Mouse (Mus musculus) heart, adult 8-10 months (tissue): ENCODE data around the gene Gm49396. TPM values are rescaled to one million over a fixed set of nuclear protein-coding genes. Genes with fewer than 3 reads are reported as not detected.

Experiments used
- DNase-seq: peaks from one replicate; pipeline ENCODE4 v3.0.0; 2022; ENCODE audit warnings: low spot score
- total RNA-seq, 4 experiments: library from RNA; stranded (reverse); gene quantifications; 2 replicates each; pipeline ENCODE4 v1.2.4; 2022

Gm49396 gene
- 1 to 10 TPM in 2 of 4 experiments, under 1 TPM in 2; 0.80 to 1.6 (median 1.2) TPM for total RNA-seq

DNA sequence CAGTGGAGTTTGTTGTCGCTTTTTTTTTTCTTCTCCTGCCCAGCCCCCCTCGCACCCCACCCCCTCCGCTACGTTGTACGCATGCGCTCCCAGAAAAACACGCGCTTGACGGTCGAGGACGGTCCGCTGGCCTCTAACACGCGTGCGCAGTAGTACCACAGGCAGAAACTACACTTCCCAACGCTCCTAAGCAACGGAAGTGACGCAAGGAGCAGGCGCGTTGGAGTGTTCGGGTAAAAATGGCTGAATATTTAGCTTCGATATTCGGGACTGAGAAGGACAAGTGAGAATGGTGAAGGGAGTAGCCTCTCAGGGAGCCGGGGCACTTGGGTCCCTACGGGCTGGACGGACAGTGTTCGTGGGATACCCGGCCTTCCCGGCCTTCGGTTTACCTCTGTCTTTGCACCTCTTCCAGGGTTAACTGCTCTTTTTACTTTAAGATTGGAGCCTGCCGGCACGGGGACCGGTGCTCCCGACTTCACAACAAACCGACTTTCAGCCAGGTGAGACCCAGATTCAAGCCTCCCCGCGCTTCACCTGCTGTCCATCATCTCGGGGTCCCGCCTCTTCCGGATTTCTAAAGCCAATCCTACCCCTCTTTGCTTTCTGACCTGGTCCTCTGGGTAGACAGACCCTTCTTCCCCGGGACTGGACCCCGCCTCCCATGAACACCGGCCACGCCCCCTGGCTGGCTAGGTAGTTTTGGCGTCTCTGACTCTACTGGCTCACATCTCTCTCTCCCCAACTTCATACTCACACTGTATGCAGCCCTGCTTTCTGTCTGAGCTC lies at the start of gene Gm49396, which contains the start of the genes U2af1l4 and Psenen:
TSS of gene Gm49396 (plus strand) at position 228 of the 789 bp plus-strand sequence.
TSS of gene U2af1l4 (plus strand) at position 185 of the 789 bp plus-strand sequence.
TSS of gene Psenen (minus strand) at position 511 of the 789 bp plus-strand sequence.
- DNase-seq = peak; percentile 97

DNA sequence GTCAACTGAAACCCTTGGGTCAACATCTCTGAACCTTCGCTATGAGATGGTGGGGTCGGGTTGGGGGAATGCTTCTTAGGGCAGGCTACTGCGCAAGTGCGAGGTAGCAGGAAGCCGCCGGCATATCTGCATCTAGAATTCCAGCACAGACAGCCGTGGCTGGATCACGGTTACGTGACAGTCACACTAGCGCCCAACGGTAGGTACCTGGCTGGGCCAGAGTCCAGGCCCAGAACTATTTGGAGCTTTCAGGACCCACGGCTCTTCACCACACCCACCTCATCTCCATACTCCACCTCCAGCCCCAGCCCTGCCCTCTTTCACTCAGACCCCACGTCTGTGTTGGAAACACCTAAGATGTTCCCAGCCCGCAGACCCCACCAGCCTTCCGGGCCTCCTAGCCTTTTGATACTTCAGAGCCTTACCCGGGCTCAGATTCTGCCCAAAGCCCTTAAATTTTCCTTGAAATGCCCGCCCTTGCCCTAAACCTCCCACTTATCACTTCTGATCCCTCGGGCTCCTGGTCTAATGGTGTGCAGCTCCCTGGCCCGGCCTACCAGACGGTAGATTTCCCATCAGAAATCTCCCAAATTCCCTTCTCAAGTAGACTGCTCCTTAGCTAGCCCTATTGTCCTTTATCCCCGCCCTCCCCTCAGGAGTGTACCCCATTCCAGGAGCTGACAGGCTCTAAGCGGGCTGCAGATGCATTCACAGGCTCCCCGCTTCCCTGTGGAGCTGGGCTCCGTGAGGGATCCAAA lies 48.0 kb upstream of the Gm49396 start:
- no peak for DNase-seq

DNA sequence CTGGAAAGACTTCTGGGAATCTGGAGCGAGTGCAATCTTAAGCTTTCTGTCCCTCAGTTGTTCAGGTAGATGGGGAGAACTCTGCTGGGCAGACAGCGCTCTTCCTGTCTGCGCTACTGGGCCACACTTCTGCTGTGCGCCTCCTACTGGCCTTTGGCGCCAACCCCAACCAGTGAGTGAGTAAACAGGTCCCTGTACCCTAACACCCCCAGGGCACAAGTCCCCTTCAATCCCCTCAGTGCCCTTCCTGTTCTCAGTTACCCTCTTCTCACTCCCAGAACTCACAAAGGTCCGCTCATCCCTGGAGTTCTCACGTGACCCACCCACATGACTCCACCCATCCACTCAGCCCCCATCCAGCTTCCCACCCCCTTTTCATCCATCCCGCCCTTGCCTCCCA lies 44.8 kb upstream of the Gm49396 start:
- no peak for DNase-seq

DNA sequence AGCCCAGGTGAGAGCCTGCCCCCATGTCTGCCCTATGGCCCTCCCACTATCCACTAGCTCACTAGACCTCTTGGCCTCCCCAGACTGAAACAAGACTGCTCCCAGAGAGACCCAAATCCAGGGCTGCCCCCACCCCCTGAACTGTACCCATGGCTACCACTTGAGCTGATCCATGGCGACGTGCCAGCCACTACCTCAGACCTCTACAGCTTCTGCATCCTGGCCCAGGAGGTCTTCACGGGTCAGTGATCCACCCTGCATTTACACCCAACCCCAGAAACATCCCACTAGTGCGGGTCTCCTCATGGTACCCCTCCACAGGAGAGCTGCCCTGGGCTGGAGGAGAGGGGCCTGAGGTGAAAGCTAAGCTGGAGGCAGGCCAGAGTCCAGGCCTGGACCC lies 42.7 kb upstream of the Gm49396 start:
- no peak for DNase-seq

DNA sequence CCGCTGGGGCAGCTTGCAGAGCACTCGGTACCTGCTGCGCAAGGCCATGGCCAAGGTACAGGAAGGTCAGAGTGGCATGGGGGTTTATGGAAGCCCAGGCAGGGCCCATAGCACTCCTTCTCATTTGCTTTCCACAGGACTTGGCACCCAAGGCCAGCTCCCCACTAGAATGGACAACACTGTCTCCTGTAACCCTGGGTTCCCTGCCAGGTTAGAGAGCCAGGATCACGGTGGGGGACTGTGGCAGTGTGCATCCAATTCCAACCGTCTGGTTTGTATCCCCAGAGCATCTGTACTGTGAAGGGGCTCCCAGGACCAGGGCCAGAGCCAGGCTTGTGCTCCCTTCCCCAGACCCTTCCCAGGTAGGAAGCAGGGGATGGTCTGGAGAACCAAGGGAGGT lies 42.3 kb upstream of the Gm49396 start:
- DNase-seq = no peak

DNA sequence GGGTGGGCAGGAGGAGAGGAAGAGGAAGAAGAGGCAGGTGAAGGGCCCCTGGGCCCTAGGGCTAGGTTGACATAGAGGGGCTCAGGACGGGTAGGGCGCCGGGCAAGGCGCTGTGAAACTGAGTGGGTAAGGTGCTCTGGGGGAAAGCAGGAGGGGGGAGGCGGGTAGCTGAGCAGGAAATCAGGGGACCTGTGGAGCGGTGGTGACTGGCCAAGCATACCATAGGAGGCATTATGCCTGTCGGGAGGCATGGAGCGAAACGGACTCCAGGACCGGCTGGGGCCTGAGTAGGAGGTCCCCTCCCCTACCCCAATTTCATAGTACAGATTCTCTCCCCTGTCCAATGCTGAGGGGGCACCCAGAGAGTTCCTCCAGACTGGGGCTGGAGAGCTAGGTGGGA lies 40.3 kb upstream of the Gm49396 start:
- no peak for DNase-seq

DNA sequence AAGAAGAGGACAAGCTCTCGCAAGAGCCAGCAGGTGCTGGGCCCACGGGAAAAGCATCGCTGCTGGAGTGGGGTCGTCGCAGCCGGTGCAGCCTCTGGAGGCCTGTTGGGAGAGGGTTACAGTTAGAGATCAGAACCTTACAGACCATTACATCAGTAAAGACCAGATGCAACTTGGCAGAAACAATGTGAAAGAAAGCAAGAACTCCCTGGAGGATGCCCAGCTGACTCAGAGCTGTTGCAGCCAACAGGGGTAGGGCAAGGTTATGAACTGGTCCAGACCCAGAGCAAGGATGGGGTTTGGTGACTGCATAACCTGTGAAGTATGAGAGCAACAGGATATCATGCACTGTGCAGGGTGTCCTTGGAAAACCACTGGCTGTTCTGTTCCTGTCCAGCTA lies 38.7 kb upstream of the Gm49396 start:
- no peak for DNase-seq

DNA sequence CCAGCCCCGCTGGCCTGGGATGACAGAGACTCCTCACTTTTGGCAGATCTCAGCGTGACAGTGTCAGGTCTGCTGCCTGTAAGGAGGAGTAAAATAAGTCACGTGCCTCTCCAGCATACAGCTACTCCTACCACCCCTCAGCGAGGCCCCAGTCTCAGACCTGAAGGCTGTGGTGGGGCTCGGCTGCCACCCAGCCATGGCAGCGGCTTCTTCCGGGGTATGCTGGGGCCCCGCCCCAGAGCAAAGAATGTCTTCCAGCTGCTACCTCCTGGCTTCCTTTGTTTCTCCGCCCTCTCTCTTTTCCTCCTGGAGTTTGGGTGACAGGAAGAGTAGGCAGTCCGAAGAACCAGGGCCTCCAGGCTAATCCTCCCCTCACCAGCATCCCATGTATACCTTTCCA lies 37.2 kb upstream of the Gm49396 start:
- no peak for DNase-seq

DNA sequence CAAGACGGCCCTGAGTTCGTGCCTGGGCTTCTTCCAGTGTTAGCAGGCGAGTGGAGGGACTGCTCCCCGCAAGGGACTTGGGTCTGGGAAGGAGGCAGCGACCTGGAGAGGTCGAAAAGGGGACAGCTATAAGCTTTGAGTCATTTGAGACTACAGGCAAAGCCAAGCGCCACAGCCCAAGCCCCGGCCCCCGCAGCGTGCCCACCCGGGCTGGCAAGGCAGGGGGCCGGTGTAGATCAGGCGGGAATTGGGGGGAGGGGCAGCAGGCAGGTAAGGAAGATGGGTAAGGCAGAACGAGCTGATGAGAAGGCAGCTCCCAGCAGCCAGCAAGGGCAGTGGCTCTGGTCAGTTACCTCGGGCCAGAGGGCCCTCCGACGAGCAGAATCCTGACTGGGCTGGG lies 36.7 kb upstream of the Gm49396 start:
- DNase-seq = no peak

DNA sequence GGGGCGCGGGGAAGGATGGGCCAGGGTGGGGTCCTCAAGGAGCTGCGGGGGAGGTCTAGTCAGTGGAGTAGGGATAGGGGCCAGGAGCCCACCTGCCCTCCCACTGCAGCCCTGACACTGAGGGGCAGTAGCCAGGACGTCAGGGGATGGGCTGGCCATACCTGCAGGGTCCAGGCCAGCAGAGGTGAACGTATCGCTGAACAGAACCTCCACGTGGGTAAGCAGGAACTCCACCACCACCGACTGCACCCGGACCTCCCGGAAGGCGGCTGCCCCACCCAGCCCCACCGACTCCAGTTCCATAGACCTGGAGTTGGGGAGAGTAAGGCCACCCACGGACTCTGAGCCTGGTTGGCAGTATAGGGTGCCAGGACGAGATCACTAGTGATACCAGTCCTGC lies 36.2 kb upstream of the Gm49396 start:
- no peak for DNase-seq

DNA sequence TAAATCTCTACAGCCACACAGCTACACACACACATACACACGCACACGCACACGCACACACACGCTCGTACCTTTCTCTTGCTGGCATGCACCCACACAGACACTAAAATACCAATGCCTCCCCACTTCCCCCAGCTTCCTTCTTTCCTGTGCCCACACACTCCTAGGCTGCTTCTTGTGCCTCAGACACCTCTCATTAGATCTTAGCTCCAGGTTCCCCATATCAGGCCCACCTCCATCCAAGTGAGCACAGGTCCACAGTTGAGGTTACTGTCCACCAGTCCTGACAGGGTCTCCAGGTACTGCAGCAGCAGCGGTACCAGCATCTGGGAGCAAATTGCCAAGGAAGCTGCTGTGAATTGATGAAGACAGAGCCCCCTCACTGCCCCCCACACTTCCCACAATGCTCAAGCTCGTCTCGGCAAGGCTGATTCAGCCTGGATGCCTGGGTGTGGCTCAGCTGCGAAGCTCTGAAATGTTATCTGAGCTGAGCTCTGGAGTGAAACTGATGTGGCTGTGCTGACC lies 31.8 kb upstream of the Gm49396 start:
- DNase-seq = no peak

DNA sequence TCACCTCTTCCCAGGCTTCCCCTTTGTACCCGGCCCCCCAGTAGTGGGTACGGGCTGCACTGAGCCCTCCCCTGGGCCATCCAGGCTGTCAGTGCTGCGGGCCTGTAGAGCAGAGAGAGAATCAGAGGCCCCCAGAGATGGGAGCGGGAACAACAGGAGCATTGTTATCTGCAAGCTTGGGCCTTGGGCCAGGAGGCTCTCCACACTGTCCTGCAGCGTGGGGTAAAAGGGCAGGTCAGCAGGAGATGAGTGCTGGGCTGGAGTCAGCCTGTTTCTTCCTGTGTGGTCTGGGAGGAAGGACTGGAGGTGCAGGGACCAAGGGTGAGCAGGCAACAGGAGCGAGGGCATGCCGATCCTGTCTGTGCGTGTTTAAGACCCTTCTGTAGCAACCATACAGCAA lies 30.2 kb upstream of the Gm49396 start:
- no peak for DNase-seq

DNA sequence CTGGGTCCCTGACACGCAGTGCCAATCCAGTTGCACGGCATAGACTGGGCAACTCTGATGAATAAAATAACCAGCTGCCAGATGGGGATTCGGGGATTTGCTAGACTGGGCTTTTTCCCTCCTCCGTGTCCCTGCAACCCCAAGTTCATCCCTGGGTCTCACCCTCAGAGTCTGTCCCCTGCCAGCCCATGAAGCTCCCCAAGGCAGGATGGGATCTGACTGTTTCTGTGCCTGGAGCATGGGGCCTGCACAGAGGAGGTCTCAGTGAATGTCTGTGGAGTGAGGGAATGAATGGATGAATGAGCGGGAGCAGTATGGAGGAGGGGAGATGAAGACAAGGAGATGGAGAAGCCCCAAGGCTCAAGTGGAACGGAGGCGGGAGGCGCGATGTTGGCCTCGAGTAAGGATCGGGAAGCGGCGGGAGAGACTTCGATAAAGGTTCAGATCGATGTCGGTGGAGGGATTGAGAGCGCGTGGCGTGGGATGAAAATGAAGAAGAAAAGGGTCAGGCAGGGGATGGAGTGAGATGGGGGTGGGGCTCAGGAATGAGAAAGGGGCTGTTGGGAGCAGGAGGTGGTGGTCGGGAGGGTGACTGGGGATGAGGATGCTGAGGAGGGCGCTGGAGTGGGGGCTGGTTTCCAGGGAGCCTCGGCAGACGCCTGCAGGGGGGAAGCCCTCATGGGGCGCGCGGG lies 29.1 kb upstream of the Gm49396 start:
- DNase-seq = no peak

DNA sequence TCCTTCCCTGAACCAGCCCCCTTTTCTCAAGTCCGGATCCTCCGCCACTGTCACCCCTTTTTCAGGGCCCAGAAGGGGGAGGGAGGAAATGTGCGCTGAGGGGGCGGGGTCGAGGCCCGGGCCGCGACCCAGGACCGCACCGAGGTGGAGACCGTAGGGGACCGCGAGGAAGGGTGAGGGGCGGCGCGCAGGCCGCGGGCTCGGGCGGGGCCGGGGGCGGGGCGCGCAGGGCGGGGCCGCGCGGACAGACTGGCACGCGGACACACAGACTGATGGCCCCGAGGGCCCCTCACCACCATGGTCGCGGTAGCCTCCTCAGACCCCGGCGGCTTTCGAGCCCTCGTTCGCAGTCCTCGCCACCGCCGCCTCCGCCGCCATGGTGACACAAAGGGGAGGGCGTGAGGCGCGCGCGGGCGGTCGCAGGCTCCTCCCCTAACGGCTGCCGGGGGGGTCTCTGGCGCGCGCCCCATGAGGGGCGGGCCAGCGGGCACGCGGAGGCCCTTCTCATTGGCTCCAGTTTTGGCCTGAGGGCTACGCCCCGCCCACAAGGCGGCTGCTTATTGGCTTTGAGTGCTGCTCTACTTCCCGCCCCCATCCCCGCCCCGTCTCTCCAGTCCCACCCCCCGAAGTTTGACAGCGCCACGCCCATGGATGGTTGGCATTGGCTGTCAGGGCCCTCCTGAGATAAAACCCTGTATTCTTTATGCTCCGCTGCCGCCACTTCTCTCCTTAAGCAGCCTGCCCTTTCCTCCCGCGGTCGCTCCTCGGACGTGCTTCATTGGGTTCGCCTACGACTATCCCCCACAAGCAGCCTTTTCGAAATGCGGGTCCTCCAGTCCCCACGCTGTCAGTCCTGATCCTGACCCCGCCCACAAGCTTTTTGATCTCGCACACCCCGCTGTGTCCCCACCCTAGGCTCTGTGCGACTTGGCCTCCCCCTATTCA lies 28.2 kb upstream of the Gm49396 start, which contains the start of gene Arhgap33:
TSS of gene Arhgap33 (minus strand) at position 428 of the 945 bp plus-strand sequence.
- peak; percentile 89 for DNase-seq

DNA sequence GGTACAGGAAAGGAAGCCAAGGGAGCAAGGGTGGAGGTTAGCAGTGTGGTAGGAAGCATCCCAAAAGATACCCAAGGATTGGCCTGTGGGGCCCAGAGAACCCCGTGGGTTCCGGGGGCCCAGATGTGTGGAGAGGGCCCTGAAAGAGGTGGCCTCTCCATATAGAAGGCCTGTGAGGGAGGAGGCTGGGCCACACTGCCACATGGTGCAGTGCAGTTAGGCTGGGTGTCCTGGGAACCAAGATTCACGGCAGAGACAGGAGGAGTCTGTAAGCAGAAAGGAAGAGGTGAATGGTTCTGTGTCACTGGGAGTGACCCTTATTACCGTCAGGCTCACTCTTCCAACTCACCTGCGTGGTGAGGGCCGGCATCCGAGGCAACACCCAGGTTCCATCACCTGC lies 22.6 kb upstream of the Gm49396 start:
- no peak for DNase-seq

DNA sequence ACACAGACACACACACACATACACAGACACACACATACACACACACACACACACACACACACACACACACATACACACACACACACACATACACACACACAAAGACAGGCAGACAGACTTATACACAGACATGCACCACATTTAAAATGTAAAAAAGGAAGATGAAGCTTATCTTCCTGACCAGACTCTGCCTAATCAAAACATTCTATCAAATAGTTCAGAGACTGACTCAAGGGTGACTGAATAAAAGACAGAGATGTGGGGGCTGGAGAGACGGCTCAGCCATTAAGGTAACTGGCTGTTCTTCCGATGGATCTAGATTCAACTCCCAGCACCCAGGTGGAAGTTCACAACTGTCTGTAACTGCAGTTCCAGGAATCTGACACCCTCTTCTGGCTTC lies 18.8 kb upstream of the Gm49396 start:
- no peak for DNase-seq

DNA sequence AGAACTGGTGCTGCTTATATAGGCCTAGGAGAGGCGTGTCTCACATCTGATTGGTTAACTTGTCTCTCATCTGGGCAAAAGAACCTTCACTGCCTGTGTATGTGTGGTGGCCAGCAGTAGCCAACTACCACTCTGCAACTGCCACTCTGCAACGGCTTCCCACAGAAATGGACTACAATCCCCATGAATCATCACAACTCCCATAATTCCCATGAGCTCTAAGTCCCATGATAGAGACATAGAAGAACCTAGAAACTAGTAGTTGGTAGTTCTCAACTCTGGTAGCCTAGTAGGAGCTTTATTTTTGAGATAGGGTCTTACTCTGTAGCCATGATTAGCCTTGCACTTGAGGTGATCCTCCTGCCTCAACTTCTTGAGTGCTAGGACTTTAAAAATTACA lies 13.3 kb upstream of the Gm49396 start:
- DNase-seq = no peak

DNA sequence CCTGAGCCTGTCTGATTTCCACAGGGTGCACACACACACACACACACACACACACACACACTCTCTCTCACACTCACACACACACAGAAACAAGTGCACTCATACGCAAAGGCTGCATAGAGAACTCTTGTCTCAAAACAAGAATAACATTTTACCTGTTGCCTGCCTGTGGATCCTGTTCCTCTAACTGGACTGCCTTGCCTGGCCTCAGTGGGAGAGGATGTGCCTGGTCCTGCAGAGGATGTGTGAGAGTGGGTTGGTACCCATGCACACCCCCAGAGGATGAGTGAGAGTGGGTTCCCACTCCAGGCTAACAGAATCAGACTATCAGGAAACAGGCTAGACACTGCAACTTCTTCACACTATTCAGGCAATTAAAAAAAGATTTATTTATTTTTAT lies 12.5 kb upstream of the Gm49396 start:
- DNase-seq = no peak

DNA sequence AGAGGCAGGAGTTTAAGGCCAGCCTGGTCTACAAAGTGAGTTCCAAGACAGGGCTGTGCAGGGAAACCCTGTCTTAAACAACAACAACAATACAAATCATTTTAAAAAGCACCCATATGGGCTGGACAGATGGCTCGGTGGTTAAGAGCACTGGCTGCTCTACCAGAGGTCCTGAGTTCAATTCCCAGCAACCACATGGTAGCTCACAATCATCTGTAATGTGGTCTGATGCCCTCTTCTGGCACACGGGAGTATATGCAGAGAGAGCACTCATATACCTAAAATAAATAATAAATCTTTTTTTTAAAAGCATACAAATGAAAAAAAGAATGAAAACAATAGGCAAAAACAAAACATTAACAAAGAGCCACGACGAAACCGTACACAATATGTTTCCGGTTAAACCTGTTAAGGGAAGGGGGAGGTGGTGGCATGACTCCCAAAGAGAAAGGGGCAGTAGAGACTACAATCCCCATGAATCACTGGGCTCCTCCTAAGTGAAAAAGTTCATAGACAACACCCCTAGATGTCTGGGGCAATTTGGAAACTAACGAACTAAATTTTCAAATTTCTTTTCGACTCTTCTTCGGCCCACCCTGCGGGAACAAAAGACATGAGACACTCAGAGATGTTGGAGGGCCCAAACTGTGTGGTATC lies 11.6 kb upstream of the Gm49396 start:
- no peak for DNase-seq
